Mouse (Mus musculus) CH12.LX (cell line): ENCODE measurements around the gene U2af1. TPM values are rescaled to one million over a fixed set of nuclear protein-coding genes. Genes with fewer than 3 reads are reported as not detected.

Source experiments
- DNase-seq: peaks from one replicate; pipeline ENCODE4 v3.0.0-alpha.2; 2013; ENCODE audit errors: extremely low read depth
- H3K27ac ChIP-seq: 2 replicates; pipeline ENCODE4 v1.5.1; 2012; ENCODE audit warnings: low read depth, mild to moderate bottlenecking, control low read depth, moderate library complexity; ENCODE audit not compliant: insufficient read depth
- H3K27me3 ChIP-seq: replicated peaks from 2 replicates; pipeline ENCODE3; 2012; ENCODE audit warnings: inconsistent platforms
- H3K36me3 ChIP-seq, 2 experiments: replicated peaks in 1 of 2; 2 replicates each; pipeline versions ENCODE3 to v1.6.1; 2012; ENCODE audit warnings: inconsistent platforms in 1 of 2, low read length in 1 of 2, mild to moderate bottlenecking in 1 of 2, mixed read lengths in 1 of 2, moderate library complexity in 1 of 2; ENCODE audit not compliant: control insufficient read depth in 1 of 2, insufficient read depth in 1 of 2
- H3K4me1 ChIP-seq, 2 experiments: 2 replicates each; pipeline ENCODE4 v1.6.1; 2012; ENCODE audit warnings: inconsistent platforms in 1 of 2, moderate library complexity in 1 of 2; ENCODE audit not compliant: insufficient read depth in 2 of 2, control insufficient read depth in 1 of 2
- H3K4me2 ChIP-seq: 2 replicates; pipeline ENCODE4 v1.6.1; 2012; ENCODE audit warnings: low read depth, mild to moderate bottlenecking, control low read depth; ENCODE audit not compliant: poor library complexity, insufficient read depth, severe bottlenecking
- H3K4me3 ChIP-seq, 3 experiments: fragments of 150-350 bp in 1 of 3; sonication (generic) in 1 of 3; replicated peaks in 1 of 3; 2 replicates each; pipeline versions ENCODE3 to v1.5.1; 2011 to 2012; ENCODE audit warnings: low read depth in 2 of 3, low read length in 2 of 3, mild to moderate bottlenecking in 2 of 3, moderate library complexity in 2 of 3, control low read depth in 1 of 3, improper control_type of control experiment in 1 of 3, inconsistent platforms in 1 of 3, mixed read lengths in 1 of 3; ENCODE audit not compliant: poor library complexity in 1 of 3
- H3K79me2 ChIP-seq: replicated peaks from 2 replicates; pipeline ENCODE4 v1.6.1; 2012; ENCODE audit warnings: mild to moderate bottlenecking, moderate library complexity; ENCODE audit not compliant: control insufficient read depth, poor library complexity, insufficient read depth, severe bottlenecking; ENCODE audit errors: extremely low read depth
- H3K9ac ChIP-seq: 2 replicates; pipeline ENCODE4 v1.6.1; 2012; ENCODE audit warnings: low read depth, mild to moderate bottlenecking, control low read depth, moderate library complexity; ENCODE audit not compliant: insufficient read depth
- H3K9me3 ChIP-seq: replicated peaks from 2 replicates; pipeline ENCODE3; 2012; ENCODE audit warnings: low read length, inconsistent platforms, mixed read lengths
- BHLHE40 ChIP-seq: IDR thresholded peaks from 2 replicates; pipeline ENCODE4 v1.6.1; 2011; ENCODE audit warnings: mild to moderate bottlenecking, low read depth, low read length, improper control_type of control experiment
- CHD2 ChIP-seq: IDR thresholded peaks from 2 replicates; pipeline ENCODE4 v1.6.1; 2011; ENCODE audit warnings: low read length, improper control_type of control experiment
- E2F4 ChIP-seq: IDR thresholded peaks from 2 replicates; pipeline ENCODE4 v1.6.1; 2011; ENCODE audit warnings: low read depth, low read length, improper control_type of control experiment; ENCODE audit not compliant: insufficient replicate concordance
- ELF1 ChIP-seq: IDR thresholded peaks from 2 replicates; pipeline ENCODE4 v1.6.1; 2014; ENCODE audit warnings: low read depth, mild to moderate bottlenecking, inconsistent platforms, low read length, improper control_type of control experiment
- ETS1 ChIP-seq: conservative IDR thresholded peaks from 2 replicates; pipeline ENCODE4 v1.6.1; 2012; ENCODE audit warnings: low read depth, mild to moderate bottlenecking, inconsistent platforms, low read length, improper control_type of control experiment, moderate library complexity
- HCFC1 ChIP-seq: IDR thresholded peaks from 2 replicates; pipeline ENCODE4 v1.6.1; 2012; ENCODE audit warnings: low read depth, mild to moderate bottlenecking, inconsistent platforms, low read length, improper control_type of control experiment
- JUND ChIP-seq: conservative IDR thresholded peaks from 2 replicates; pipeline ENCODE4 v1.6.1; 2011; ENCODE audit warnings: low read depth, low read length, improper control_type of control experiment
- KAT2A ChIP-seq: IDR thresholded peaks from 2 replicates; pipeline ENCODE4 v1.6.1; 2012; ENCODE audit warnings: low read length, improper control_type of control experiment, inconsistent platforms; ENCODE audit not compliant: insufficient replicate concordance
- MAFK ChIP-seq: IDR thresholded peaks from 2 replicates; pipeline ENCODE4 v1.6.1; 2011; ENCODE audit warnings: low read length, improper control_type of control experiment; ENCODE audit not compliant: insufficient replicate concordance
- MEF2A ChIP-seq: IDR thresholded peaks from 2 replicates; pipeline ENCODE4 v1.6.1; 2014; ENCODE audit warnings: low read depth, mild to moderate bottlenecking, inconsistent platforms, low read length, improper control_type of control experiment, borderline replicate concordance
- MXI1 ChIP-seq: IDR thresholded peaks from 2 replicates; pipeline ENCODE4 v1.6.1; 2011; ENCODE audit warnings: mild to moderate bottlenecking, low read depth, low read length, improper control_type of control experiment
- MYC ChIP-seq: IDR thresholded peaks from 2 replicates; pipeline ENCODE4 v1.6.1; 2011; ENCODE audit warnings: low read depth, mild to moderate bottlenecking, improper control_type of control experiment, low read length
- NELFE ChIP-seq: IDR thresholded peaks from 2 replicates; pipeline ENCODE4 v1.6.1; 2011; ENCODE audit warnings: low read depth, low read length, improper control_type of control experiment
- PAX5 ChIP-seq: IDR thresholded peaks from 2 replicates; pipeline ENCODE4 v1.6.1; 2012; ENCODE audit warnings: low read length, inconsistent platforms, mixed read lengths
- RAD21 ChIP-seq: IDR thresholded peaks from 2 replicates; pipeline ENCODE4 v1.6.1; 2011; ENCODE audit warnings: low read depth, mild to moderate bottlenecking, low read length, improper control_type of control experiment, moderate library complexity
- RCOR1 ChIP-seq: conservative IDR thresholded peaks from 2 replicates; pipeline ENCODE4 v1.6.1; 2012; ENCODE audit warnings: low read depth, mild to moderate bottlenecking, inconsistent platforms, low read length, improper control_type of control experiment
- TCF12 ChIP-seq: IDR thresholded peaks from 2 replicates; pipeline ENCODE4 v1.6.1; 2014; ENCODE audit warnings: low read depth, mild to moderate bottlenecking, inconsistent platforms, low read length, improper control_type of control experiment
- USF1 ChIP-seq: IDR thresholded peaks from 2 replicates; pipeline ENCODE4 v1.6.1; 2014; ENCODE audit warnings: low read depth, mild to moderate bottlenecking, inconsistent platforms, low read length, improper control_type of control experiment
- USF2 ChIP-seq: conservative IDR thresholded peaks from 2 replicates; pipeline ENCODE4 v1.6.1; 2011; ENCODE audit warnings: low read depth, low read length, improper control_type of control experiment
- ZMIZ1 ChIP-seq: IDR thresholded peaks from 2 replicates; pipeline ENCODE4 v1.6.1; 2012; ENCODE audit warnings: low read depth, mild to moderate bottlenecking, inconsistent platforms, low read length, improper control_type of control experiment
- dilution Hi-C: fragments of 300-500 bp; cut with MboI; formaldehyde crosslinking; loops from 2 replicates; pipeline ENCODE4 v1.14.3; 2020; ENCODE audit warnings: low sequenced_read_pairs; ENCODE audit not compliant: extremely low pct_unique_long_range_greater_than_20kb, extremely low pct_ligation_motif_present
- in situ Hi-C: fragments of 300-500 bp; cut with MboI; formaldehyde crosslinking; loops from 3 replicates; pipeline ENCODE4 v1.14.3; 2019; ENCODE audit warnings: low sequenced_read_pairs, low pct_ligation_motif_present, low pct_unique_long_range_greater_than_20kb, mixed read lengths
- polyA plus RNA-seq: library from polyadenylated mRNA; unstranded; fragments of >175 nt; gene quantifications from 2 replicates; pipeline ENCODE4 v1.2.1, GENCODE M21; 2012; ENCODE audit warnings: low read depth; ENCODE audit not compliant: insufficient read length
- total RNA-seq, 2 experiments: library from RNA; depleted of rRNA; stranded (reverse); fragments of 300-350 nt in 1 of 2; fragments of >200 nt in 1 of 2; gene quantifications; 2 replicates each; pipeline ENCODE4 v1.2.3; 2012 to 2014

Gene U2af1
- total and polyA plus RNA-seq, 3 experiments: 141 to 391 (median 269) TPM

- no peaks in the 10 kb centered on the region for H3K79me2 ChIP-seq
- peaks cover 5% of the 10 kb centered on the region for H3K27me3 ChIP-seq
- no peak for DNase-seq
- no peak overlapping the region for H3K4me3 ChIP-seq
- TF ChIP-seq ETS1 (no peak), KAT2A (no peak), ZMIZ1 (no peak), USF2 (no peak), RCOR1 (no peak), NELFE (no peak), JUND (no peak), TCF12 (no peak), USF1 (no peak), MYC (no peak), MAFK (no peak)
- H3K36me3 ChIP-seq: no peaks in the 10 kb centered on the region
- H3K4me1 ChIP-seq: no peaks in the 10 kb centered on the region
- in situ Hi-C loops: loop anchor here (25.0 kb wide), 1 partner anchor 269 kb away; no protein-coding TSS in a partner anchor
- no peak overlapping the region for H3K9ac ChIP-seq
- H3K9me3 ChIP-seq: peaks cover 4% of the 10 kb centered on the region
- no peak overlapping the region for H3K27ac ChIP-seq
- dilution Hi-C loops: no loop called here
- H3K4me2 ChIP-seq: no peak overlapping the region
These were observed 27.5 kb downstream of the U2af1 start for GRCm38 (mm10) chr17:31631081-31631800.

DNA sequence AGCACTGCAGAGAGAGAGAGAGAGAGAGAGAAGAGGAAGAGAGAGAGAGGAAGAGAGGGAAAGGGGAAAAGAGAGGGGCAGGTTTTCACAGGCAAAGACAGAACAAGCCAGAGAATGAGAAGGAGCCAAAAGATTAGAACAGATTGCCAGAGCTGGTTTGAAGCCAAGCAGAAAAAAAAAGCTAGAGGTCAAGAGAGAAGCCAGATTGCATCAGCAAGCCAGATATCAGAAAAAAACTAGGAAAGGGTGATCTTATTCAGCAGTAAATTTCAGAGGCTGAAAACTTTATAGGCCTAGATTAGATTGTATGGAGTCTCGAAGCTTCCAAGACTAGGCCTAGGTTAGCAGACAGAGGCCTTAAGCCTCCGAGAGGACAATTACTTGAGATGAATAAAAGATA is 30.7 kb downstream of the U2af1 start:
- Histone ChIP-seq H3K9ac (no peak overlapping the region), H3K27me3 (no peaks in the 10 kb centered on the region), H3K27ac (no peak overlapping the region), H3K79me2 (no peaks in the 10 kb centered on the region), H3K4me3 (no peak overlapping the region), H3K4me2 (no peak overlapping the region), H3K9me3 (peaks cover 4% of the 10 kb centered on the region), H3K36me3 (no peaks in the 10 kb centered on the region), H3K4me1 (0 out of 4 replicates have a peak, but pooled peaks cover 0 to 2% of the 10 kb centered on the region in 2 experiments)
- in situ Hi-C loops (loop anchor here (25.0 kb wide), 1 partner anchor 266 kb away; no protein-coding TSS in a partner anchor), dilution Hi-C loops (no loop called here)
- no peak for DNase-seq
- TF ChIP-seq E2F4 (no peak), MEF2A (no peak), RAD21 (no peak), NELFE (no peak), HCFC1 (no peak), CHD2 (no peak), ELF1 (no peak), PAX5 (no peak), MXI1 (no peak), BHLHE40 (no peak)
